Mouse (Mus musculus) granulocyte monocyte progenitor cell, adult 5-6 weeks (primary cell): Measurements from ENCODE around the gene Atl1. TPM values are rescaled to one million over a fixed set of nuclear protein-coding genes. Genes with fewer than 3 reads are reported as not detected.

ENCODE experiments used
- ATAC-seq: replicated peaks from 2 replicates; pipeline ENCODE4 v1.8.0; 2016; ENCODE audit warnings: mild to moderate bottlenecking, moderate TSS enrichment, inconsistent platforms; ENCODE audit not compliant: poor library complexity, severe bottlenecking
- total RNA-seq, 2 experiments: library from RNA; stranded (forward) in 1 of 2; stranded (reverse) in 1 of 2; fragments of 200-712, 200-1000 nt in 1 of 2; fragments of >200 nt in 1 of 2; fragmentation: Nextera tagmentation in 1 of 2; gene quantifications; 2 replicates each; pipeline ENCODE4 v1.2.3; 2014 to 2017

The Atl1 gene
- total RNA-seq (2014; fragmentation: Nextera tagmentation) = 0.11 TPM in 1 of 2 replicates, not detected in the other
- total RNA-seq (2017) = 1.4 and 4.5 TPM in 2 replicates

DNA sequence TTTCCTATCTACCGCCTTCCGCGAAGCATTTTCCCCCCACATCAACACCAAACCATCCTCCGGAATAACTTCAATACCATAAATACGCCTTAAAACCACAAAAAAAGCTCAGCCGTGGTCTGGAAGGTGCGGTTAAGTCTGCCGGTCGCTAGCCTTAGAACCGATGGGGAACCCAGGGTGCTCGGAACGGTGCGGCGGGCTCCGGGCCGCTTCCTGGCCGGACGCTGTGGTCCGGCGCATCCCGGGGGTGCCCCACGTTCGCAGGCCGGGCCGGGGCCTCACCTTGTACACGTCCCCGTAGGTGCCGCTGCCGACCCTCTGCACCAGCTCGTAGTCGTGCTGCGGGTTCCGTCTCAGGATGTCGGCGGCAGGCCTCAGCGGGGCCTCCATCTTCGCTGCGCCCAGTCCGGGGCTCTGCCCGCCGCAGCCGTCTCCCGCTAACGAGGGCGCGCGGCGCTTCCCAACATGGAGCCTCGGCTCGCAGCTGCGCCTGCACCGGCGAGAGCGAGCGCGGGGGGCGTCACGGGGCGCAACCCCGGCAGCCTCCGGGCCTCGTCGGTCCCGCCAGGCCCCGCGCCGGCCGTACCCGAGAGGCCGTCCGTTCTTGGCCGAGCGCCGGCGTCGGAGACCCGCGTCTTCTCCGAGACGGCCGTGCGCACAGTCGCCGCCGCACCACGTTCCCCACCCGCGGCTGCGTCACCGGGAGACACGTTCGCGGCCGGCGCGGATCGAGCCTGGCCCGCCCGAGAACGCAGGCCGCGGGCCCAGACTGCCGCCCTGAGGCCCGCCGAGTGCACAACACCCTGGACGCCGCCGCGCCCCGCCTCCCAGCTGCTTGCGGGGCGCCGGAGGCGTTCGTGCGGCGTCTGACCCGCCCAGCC, at the start of gene Atl1, which contains the start of gene Map4k5:
Atl1 (plus strand) TSS at position 244 of the 881 bp plus-strand sequence.
Map4k5 (minus strand) TSS at position 830 of the 881 bp plus-strand sequence.
- peak; percentile 89 for ATAC-seq

DNA sequence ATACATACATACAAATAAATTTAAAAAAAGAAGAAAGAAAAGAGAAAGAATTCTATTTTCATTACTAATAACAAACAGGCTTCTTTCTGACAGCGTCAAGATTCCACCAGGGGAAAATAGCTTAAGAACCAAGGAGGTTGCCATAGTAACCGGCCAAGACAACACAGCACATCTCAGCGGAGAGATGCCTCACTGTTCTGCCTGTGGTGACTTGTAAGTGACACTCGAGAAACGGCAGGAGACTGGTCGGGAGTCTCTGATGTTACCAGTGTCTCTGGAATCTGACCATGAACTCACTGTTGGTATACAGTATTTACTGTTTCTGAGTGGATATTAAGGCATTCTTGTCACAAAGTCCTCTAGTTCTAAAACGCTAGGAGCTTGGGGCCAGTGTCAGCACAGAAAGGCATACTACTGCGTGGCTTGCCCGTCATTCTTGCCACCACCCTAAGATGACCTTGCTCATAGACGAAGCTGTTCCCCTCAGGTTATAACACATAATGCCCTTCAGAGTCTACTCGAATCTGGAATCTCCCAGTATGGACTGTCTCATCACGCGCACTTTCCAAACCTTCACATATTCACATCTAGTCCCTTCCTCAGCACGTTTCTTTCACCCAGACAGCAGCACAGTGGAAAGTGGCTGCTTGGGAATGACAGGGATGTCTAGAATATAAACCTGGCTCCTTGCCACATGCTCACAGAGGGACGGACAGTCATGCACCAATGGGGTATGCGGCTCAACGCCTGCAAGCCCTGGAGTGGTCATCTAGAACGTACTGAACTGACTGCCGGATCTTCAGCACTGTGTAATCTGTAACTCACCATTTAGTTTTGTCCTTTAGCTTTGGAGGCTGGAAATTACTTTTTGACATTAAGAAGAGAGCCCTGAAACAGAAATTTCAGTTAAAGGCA, 48.6 kb upstream of the Atl1 start:
- no peak for ATAC-seq

DNA sequence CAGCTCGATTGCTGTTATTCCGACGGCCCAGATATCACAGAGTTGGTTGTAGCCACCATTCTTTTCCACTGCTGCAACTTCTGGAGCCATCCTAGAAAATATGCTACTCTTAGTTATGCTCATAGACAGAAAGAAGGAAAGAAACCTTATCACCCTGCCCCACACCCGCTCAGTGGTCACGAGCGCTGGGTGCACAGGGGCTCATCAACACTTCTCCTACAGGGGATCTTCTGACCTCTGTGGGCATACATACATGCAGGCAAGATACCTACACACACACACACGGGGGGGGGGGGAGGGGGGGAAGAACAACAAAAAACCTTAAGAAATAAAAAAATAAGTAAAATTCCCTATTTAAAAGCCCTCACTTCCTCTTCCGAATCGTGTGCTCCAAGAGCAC, 46.7 kb upstream of the Atl1 start:
- no peak for ATAC-seq

DNA sequence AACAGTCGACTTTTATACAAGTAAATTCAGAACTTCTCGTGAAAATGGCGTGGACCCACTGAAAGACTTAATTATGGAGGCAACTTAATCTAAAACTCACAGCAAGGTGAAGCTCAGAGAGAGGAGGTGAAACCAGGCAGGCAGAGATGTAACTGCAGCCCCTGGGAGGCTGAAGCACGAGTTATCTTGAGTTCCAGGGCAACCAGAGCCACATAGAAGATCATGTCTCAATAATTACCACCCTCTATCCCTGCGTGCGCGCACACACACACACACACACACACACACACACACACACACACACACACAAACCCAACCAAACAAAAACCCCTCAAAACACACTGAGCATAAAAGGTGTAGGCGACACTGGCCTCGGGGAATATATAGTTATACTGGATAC, 45.9 kb upstream of the Atl1 start:
- ATAC-seq = no peak

DNA sequence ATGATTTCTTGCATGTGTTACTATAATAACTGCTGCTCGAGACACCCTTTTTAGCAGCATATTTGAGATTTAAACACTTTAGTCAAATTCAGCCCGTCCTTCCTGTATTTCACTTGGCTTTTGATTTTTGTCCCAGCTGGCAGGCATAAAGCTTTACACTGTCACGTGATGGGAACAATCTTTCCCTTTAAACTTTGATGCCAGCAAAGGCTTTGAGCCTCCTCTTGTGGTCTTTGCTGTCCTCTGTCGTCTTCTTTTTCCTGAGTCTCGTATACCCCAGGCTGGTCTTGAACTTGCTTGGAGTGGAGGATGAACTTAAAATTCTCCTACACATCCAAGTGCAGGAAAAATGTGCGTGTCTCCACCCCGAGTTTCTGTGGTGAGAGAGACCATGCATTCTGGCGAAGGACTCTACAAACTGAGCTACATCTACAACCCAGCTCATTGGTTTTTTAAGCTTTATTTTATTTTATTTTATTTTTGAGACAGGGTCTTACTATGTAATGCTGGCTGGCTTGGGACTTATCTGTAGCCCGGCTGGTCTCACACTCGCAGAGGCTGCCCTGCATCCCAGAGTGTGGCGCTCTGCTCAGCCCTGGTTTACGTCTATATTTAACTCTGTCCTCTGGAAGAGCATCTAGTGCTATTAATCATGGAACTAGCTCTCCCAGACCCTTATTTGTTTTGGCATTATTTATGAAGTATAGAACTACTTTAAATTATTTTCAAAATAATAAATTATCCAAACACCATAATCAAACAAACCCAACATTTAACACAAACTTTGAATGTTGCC, 44.1 kb upstream of the Atl1 start:
- ATAC-seq = no peak

DNA sequence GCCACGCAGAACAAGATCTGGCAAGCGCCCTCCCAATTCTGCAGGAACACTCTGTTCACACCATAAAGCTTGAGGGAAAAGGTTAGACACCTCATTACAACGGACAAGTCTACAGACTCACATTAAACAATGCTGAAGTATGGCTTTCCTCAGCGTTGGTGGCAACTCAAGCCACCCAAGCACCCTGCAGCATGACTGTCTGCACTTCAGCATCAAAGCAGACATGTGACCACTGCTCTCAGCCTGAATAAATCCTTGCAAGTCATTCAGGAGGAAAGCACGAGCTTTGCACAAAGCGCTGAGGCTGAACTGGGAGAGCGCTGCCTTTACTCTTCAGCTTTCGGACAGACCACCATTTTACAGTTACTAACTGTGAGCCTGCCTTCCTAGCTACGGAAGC, 40.1 kb upstream of the Atl1 start:
- ATAC-seq = no peak

DNA sequence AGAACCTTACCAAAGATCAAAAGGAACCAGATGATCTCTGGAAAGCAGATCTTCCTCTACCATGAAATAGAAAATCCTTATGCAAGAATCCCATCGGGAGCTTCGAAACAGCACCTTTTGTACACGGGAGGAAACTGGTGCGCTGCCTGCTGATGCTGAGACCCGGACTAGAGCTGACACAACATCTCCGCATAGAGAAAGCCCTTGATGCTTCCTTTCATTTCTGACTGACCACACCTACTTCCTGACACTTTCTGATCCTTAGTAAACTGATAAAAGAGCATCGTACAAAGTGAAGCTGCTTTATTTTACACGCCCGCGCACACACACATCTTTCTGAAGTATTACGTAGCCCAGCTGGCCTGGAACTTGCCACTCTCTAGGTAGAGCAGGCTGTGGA, 39.0 kb upstream of the Atl1 start:
- peak; percentile 59 for ATAC-seq

DNA sequence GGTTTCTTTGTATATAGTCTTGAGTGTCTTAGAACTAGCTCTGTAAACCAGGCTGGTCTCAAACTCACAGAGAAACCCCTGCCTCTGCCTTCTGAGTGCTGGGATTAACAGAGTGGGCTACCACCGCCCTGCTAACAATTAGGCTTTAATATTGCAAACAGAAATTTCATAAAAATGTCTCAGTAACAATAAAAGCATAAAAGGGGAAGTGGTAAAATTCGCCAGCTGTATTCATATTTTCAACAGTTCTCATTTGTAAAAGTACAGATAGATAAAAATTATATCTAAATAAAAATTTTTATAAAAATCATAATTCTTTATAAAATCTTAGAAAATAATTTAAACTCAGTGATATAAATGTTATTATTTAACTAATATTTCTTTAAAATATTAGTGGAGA, 38.5 kb upstream of the Atl1 start:
- no peak for ATAC-seq

DNA sequence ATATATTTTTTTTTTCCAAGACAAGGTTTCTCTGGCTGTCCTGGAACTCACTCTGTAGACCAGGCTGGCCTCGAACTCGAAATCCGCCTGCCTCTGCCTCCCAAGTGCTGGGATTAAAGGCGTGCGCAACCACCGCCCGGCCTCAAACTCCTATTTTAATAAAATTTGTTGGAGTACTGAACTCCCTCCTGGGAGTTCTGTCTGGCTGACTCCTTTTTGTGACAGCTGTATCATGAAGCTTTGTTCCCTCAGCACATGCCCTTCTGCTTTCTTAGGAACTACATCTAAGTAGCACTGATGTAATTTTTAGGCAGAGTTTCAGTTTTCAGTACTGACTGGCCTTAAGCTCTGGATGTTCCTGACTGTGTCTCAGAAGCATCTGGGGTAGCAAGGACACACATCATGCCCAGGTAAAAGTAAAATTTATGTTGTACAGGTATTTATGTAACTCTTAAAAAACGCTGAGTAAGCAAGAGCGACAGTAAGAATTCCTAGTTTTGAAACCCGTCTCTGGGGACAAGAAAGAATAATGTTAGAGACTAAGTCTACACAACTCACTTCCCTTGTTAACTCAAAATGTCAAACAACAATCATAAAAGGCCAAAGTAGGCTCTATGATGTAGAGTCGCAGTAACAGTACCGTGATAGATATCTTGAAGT, 36.6 kb upstream of the Atl1 start:
- no peak for ATAC-seq

DNA sequence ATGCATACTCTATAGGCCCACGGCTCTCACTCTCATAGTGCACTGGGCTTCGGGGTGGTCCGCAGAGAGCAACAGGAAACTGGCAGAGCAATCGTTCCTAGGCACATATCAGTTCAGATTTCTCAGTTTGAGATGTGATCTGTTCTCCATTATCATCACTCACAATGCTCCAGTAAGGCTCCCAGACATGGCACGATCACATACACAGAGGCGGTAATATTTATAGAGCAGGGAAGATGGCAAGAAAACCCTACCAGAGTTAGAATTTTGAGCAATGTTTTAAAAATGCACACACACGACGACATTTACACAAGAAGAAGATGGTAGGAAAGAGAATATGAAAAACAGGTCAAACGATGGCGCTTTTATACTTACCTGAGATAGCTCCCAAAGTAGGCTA, 36.0 kb upstream of the Atl1 start:
- no peak for ATAC-seq

DNA sequence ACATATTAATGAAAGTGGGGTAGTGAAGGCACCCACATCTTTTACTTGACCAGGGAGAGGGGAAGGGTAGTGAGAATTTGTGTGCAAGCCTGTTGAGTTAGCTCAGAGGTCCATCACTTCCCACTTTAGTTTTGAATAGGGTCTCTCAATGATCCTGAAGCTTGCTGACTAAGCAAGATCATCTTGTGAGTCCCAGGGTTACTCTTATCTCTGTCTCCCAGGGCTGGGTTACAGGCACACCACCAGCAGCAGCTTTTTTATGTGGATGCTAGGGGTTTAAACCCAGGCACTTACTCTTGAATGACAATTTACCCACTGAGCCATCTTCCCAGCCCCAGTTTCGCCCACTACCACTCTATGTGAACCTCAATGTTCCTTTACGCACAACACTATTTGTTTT, 34.8 kb upstream of the Atl1 start:
- ATAC-seq = no peak

DNA sequence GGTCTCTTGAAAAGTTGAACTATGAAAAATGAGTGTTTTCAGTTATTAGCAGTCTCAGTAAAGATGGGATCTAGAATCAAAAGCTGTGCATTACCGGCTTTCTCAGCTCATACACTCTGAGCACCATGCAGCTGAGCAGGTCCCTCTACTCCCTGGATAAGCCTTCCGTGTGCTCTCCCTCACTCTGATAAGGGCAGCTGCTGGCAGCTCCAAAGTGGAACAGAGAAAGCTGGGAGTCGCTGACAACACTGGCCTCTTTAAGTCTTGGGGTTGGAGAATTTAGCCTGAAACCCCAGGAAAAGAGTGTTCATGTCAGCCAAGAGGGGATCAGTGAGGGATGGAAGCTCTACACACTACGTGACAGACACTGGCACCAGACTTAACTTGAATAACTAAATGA, 33.6 kb upstream of the Atl1 start:
- ATAC-seq = no peak

DNA sequence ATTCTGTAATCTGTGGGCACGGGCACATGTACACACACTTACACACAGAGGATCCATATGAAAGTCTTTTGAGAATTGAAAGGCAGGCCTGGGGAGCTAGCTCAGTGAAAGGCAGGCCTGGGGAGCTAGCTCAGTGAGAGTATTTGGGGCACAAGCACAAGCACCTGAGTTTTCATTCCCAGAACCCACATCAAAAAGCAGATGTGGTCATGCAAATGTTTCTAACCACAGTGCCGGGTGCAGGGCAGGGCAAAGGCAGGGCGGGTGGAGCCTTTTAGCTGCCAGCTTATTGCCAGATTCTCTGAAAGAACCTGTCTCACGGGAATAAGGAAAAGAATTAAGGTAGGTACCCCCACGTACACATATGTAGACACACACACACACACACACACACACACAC, 28.9 kb upstream of the Atl1 start:
- peak; percentile 73 for ATAC-seq

DNA sequence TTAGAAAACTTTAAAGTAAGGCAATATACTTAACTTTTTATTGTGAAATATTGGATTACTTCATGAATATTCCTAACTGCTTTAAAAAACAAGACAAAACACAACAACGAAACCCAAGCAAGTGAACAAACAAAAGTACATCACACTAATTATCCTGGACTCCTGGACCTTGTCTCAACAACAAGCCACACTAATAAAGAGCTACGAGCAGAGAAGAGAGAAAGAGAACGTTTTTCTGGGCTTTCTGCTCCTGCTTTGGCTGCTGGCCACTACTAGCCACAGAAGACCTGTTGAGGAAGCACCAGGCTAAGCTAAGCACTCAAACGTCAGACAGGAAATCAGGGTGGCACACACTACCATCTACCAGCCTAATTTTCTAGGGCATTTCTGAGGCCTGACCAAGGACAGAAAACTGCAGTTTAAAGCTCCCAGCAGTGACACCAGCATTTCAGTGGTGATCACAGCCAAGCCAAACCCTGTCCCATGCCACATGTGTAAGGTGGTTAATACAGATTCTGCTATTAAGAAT, 28.2 kb upstream of the Atl1 start:
- peak; percentile 78 for ATAC-seq

DNA sequence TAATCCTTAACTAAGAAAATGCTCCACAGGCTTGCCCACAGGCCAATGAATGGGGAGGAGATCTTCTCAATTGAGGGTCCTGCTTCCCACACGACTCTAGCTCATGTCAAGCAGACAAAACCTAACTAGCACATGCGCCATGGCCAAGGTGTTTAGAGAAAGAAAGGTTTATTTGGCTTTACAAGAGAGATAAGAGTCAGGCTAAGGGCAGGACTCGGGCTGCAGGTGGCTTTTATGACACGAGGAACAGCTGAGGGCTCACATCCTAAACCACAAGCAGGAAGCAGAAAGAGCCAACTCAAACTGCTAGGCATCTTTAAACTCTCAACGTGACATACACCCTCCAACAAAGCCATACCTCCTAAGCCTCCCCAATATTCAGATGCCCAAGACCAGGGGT, 25.1 kb upstream of the Atl1 start:
- no peak for ATAC-seq

DNA sequence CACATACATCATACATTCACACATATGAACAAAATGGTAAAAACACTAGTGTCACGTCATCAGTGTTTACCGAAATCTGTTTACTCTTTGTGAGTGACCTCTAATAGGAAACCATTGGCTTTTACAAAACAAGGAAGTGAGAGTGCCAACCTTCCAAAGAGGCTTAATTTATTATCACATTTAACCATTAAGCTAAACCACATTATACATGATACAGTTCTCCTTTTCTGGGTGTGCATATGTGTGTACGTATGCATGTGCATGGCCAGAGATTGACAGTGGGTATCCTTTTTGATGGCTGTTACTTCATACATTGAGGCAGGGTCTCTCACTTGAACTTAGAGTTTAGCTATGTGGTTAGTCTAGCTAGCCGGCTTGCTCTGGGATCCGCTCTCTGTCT, 20.8 kb upstream of the Atl1 start:
- ATAC-seq = peak; percentile 90

DNA sequence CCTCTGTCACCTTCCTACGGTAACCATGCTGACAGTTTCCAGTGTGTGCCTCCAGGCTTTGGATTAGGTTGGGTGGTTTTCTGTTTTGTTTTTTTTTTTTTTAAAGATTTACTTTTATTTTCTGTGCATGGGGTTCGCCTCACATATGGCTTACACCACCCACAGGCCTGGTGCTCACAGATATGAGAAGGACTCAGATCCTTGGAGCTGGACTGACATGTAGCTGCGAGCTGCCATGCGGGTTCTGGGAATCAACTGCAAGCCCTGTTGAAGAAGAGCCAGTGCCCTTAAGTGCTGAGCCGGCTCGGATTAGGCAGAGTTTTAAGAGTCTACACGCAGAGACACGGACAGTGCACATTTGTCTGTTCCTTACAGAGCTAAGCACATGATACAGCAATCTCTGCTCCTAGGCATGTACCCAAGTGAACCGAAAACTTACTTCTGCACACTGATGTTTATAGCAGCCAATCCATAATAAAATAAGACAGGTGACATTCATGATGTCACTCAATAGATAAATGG, 14.5 kb upstream of the Atl1 start:
- ATAC-seq = no peak

DNA sequence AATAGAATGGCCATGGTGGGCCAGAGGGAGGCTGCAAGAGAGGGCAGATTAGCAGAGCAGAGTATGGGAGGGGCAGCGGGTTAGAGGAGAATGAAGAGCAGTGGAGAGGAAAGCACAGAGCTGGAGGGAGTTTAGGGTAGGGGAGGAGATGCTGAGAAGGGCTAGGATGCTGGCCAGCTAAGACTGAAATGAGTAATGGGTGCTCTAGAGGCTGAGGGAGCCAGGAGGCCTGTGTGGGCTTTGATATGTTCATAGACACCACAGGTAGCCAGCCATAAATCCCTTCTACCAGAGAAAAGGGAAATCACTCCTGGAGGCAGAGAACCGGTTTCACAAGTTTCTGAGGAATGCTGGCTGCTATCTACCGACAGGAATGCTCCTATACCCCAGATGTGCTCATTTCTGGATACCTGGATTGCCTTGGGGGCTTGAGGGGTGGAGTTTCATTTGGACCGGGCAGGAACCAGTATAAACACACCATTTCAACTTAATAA, 13.2 kb upstream of the Atl1 start:
- no peak for ATAC-seq

DNA sequence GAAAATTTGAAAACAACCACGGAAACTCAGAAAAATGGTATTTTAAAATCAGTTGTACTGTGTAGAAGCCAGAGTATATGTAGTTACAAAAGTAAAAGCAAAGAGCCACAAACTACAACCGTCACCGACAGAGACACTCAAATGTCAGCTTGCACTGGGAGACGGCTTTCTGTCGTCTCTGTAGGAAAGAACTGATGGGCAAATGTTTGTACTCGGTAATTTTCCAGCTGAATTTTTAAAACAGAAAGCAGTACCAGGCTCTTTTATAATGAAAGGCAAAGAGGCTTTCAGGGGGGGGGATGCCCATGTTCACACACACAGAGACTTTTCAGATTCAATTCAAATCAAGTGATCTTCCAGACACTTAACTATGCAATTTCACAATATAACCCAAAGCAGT, 12.7 kb upstream of the Atl1 start:
- no peak for ATAC-seq
